Mouse (Mus musculus): Measurements from ENCODE around the gene Kctd3. TPM values are rescaled to one million over a fixed set of nuclear protein-coding genes. Genes with fewer than 3 reads are reported as not detected.
A peak's percentile ranks its signal among the peaks of the same experiment; 100 is the strongest.
"Not testable (repeated sequence)": the region's sequence is repeated elsewhere in the genome, so short reads cannot be mapped to it uniquely, and the experiment has no call there.

Kctd3 gene
- polyA plus RNA-seq, 1 experiment from 2014 or later = 20.1 TPM

- 63% methylated on average over 3 of the region's 3 CpGs for WGBS
- no peak overlapping the region for H3K4me3 ChIP-seq (replicated peaks; ENCODE audit: low read length)
- H3K27me3 ChIP-seq (ENCODE audit: control insufficient read depth, insufficient read depth, low read length) = no peaks in the 10 kb centered on the region
- no peak for ATAC-seq (ENCODE audit: insufficient read depth, low FRiP score)
- H3K4me1 ChIP-seq (ENCODE audit: control insufficient read depth, insufficient read depth, low read length) = no peaks in the 10 kb centered on the region
- no peaks in the 10 kb centered on the region for H3K9me3 ChIP-seq (replicated peaks; ENCODE audit: control insufficient read depth, low read length)
- no peak overlapping the region for H3K4me2 ChIP-seq (ENCODE audit: low read depth, low read length)
- H3K9ac ChIP-seq (ENCODE audit: low read length) = no peak overlapping the region
- H3K27ac ChIP-seq (ENCODE audit: low read length) = no peak overlapping the region
- no peaks in the 10 kb centered on the region for H3K36me3 ChIP-seq (ENCODE audit: control insufficient read depth, insufficient read depth, low read length)
Measured at GRCm38 (mm10) chr1:189046831-189047230, 39.2 kb upstream of the Kctd3 start.

GRCm38 (mm10) chr1:189046301-189046700, 38.7 kb upstream of the Kctd3 start:
- Histone ChIP-seq H3K27ac (ENCODE audit: low read length) (no peak overlapping the region), H3K36me3 (ENCODE audit: control insufficient read depth, insufficient read depth, low read length) (no peaks in the 10 kb centered on the region), H3K27me3 (ENCODE audit: control insufficient read depth, insufficient read depth, low read length) (no peaks in the 10 kb centered on the region), H3K9me3 (replicated peaks; ENCODE audit: control insufficient read depth, low read length) (no peaks in the 10 kb centered on the region), H3K4me1 (ENCODE audit: control insufficient read depth, insufficient read depth, low read length) (no peaks in the 10 kb centered on the region), H3K4me2 (ENCODE audit: low read depth, low read length) (no peak overlapping the region), H3K4me3 (replicated peaks; ENCODE audit: low read length) (no peak overlapping the region), H3K9ac (ENCODE audit: low read length) (no peak overlapping the region)
- WGBS = 78% methylated on average over 3 of the region's 3 CpGs
- ATAC-seq (ENCODE audit: insufficient read depth, low FRiP score) = no peak

- WGBS = 75% methylated on average over 12 of the region's 12 CpGs
- Histone ChIP-seq H3K4me2 (ENCODE audit: low read depth, low read length) (no peak overlapping the region), H3K9ac (ENCODE audit: low read length) (no peak overlapping the region), H3K27me3 (ENCODE audit: control insufficient read depth, insufficient read depth, low read length) (no peaks in the 10 kb centered on the region), H3K4me3 (replicated peaks; ENCODE audit: low read length) (no peak overlapping the region), H3K36me3 (ENCODE audit: control insufficient read depth, insufficient read depth, low read length) (no peaks in the 10 kb centered on the region), H3K4me1 (ENCODE audit: control insufficient read depth, insufficient read depth, low read length) (no peaks in the 10 kb centered on the region), H3K27ac (ENCODE audit: low read length) (no peak overlapping the region), H3K9me3 (replicated peaks; ENCODE audit: control insufficient read depth, low read length) (no peaks in the 10 kb centered on the region)
- ATAC-seq (ENCODE audit: insufficient read depth, low FRiP score) = no peak
Measured at GRCm38 (mm10) chr1:189041261-189041660, 33.6 kb upstream of the Kctd3 start.

- H3K4me3 ChIP-seq (replicated peaks; ENCODE audit: low read length) = no peak overlapping the region
- H3K9me3 ChIP-seq (replicated peaks; ENCODE audit: control insufficient read depth, low read length) = no peaks in the 10 kb centered on the region
- 89% methylated on average over 5 of the region's 5 CpGs for WGBS
- H3K4me2 ChIP-seq (ENCODE audit: low read depth, low read length) = no peak overlapping the region
- H3K27ac ChIP-seq (ENCODE audit: low read length) = no peak overlapping the region
- no peaks in the 10 kb centered on the region for H3K36me3 ChIP-seq (ENCODE audit: control insufficient read depth, insufficient read depth, low read length)
- no peak for ATAC-seq (ENCODE audit: insufficient read depth, low FRiP score)
- no peaks in the 10 kb centered on the region for H3K27me3 ChIP-seq (ENCODE audit: control insufficient read depth, insufficient read depth, low read length)
- no peaks in the 10 kb centered on the region for H3K4me1 ChIP-seq (ENCODE audit: control insufficient read depth, insufficient read depth, low read length)
- H3K9ac ChIP-seq (ENCODE audit: low read length) = no peak overlapping the region
Measured at GRCm38 (mm10) chr1:189039348-189039747, 31.7 kb upstream of the Kctd3 start.

- H3K4me2 ChIP-seq (ENCODE audit: low read depth, low read length); H3K4me1 ChIP-seq (ENCODE audit: control insufficient read depth, insufficient read depth, low read length); H3K27me3 ChIP-seq (ENCODE audit: control insufficient read depth, insufficient read depth, low read length); H3K9me3 ChIP-seq (replicated peaks; ENCODE audit: control insufficient read depth, low read length); ATAC-seq (ENCODE audit: insufficient read depth, low FRiP score); H3K9ac ChIP-seq (ENCODE audit: low read length); H3K4me3 ChIP-seq (replicated peaks; ENCODE audit: low read length); H3K27ac ChIP-seq (ENCODE audit: low read length); H3K36me3 ChIP-seq (ENCODE audit: control insufficient read depth, insufficient read depth, low read length): not testable (repeated sequence)
- WGBS = 86% methylated on average over 2 of the region's 2 CpGs
Measured at GRCm38 (mm10) chr1:189032817-189033216, 25.2 kb upstream of the Kctd3 start.

GRCm38 (mm10) chr1:189030975-189031374, 23.3 kb upstream of the Kctd3 start:
- Histone ChIP-seq H3K9ac (ENCODE audit: low read length) (no peak overlapping the region), H3K9me3 (replicated peaks; ENCODE audit: control insufficient read depth, low read length) (no peaks in the 10 kb centered on the region), H3K4me3 (replicated peaks; ENCODE audit: low read length) (no peak overlapping the region), H3K27me3 (ENCODE audit: control insufficient read depth, insufficient read depth, low read length) (no peaks in the 10 kb centered on the region), H3K36me3 (ENCODE audit: control insufficient read depth, insufficient read depth, low read length) (no peaks in the 10 kb centered on the region), H3K4me2 (ENCODE audit: low read depth, low read length) (no peak overlapping the region), H3K27ac (ENCODE audit: low read length) (no peak overlapping the region), H3K4me1 (ENCODE audit: control insufficient read depth, insufficient read depth, low read length) (no peaks in the 10 kb centered on the region)
- 74% methylated on average over 7 of the region's 7 CpGs for WGBS
- ATAC-seq (ENCODE audit: insufficient read depth, low FRiP score) = no peak

- H3K27me3 ChIP-seq (ENCODE audit: control insufficient read depth, insufficient read depth, low read length) = no peaks in the 10 kb centered on the region
- no peaks in the 10 kb centered on the region for H3K36me3 ChIP-seq (ENCODE audit: control insufficient read depth, insufficient read depth, low read length)
- H3K4me2 ChIP-seq (ENCODE audit: low read depth, low read length) = no peak overlapping the region
- H3K9me3 ChIP-seq (replicated peaks; ENCODE audit: control insufficient read depth, low read length) = no peaks in the 10 kb centered on the region
- no peak overlapping the region for H3K4me3 ChIP-seq (replicated peaks; ENCODE audit: low read length)
- WGBS = 52% methylated on average over 1 of the region's 1 CpGs
- no peak for ATAC-seq (ENCODE audit: insufficient read depth, low FRiP score)
- H3K4me1 ChIP-seq (ENCODE audit: control insufficient read depth, insufficient read depth, low read length) = no peaks in the 10 kb centered on the region
- H3K27ac ChIP-seq (ENCODE audit: low read length) = no peak overlapping the region
- no peak overlapping the region for H3K9ac ChIP-seq (ENCODE audit: low read length)
Measured at GRCm38 (mm10) chr1:189028267-189028666, 20.6 kb upstream of the Kctd3 start.

GRCm38 (mm10) chr1:189026885-189027284, 19.2 kb upstream of the Kctd3 start:
- Histone ChIP-seq H3K9ac (ENCODE audit: low read length) (peak overlapping the region; percentile 1; the same call in 1 of the 2 replicates), H3K4me3 (replicated peaks; ENCODE audit: low read length) (no peak overlapping the region), H3K27ac (ENCODE audit: low read length) (no peak overlapping the region), H3K27me3 (ENCODE audit: control insufficient read depth, insufficient read depth, low read length) (no peaks in the 10 kb centered on the region), H3K9me3 (replicated peaks; ENCODE audit: control insufficient read depth, low read length) (no peaks in the 10 kb centered on the region), H3K4me2 (ENCODE audit: low read depth, low read length) (no peak overlapping the region), H3K36me3 (ENCODE audit: control insufficient read depth, insufficient read depth, low read length) (no peaks in the 10 kb centered on the region), H3K4me1 (ENCODE audit: control insufficient read depth, insufficient read depth, low read length) (no peaks in the 10 kb centered on the region)
- 45% methylated on average over 8 of the region's 8 CpGs for WGBS
- no peak for ATAC-seq (ENCODE audit: insufficient read depth, low FRiP score)

GRCm38 (mm10) chr1:189023701-189024080, 16.1 kb upstream of the Kctd3 start:
- no peak overlapping the region for H3K4me3 ChIP-seq (replicated peaks; ENCODE audit: low read length)
- no peaks in the 10 kb centered on the region for H3K4me1 ChIP-seq (ENCODE audit: control insufficient read depth, insufficient read depth, low read length)
- H3K9ac ChIP-seq (ENCODE audit: low read length) = no peak overlapping the region
- no peaks in the 10 kb centered on the region for H3K27me3 ChIP-seq (ENCODE audit: control insufficient read depth, insufficient read depth, low read length)
- no peak overlapping the region for H3K4me2 ChIP-seq (ENCODE audit: low read depth, low read length)
- H3K36me3 ChIP-seq (ENCODE audit: control insufficient read depth, insufficient read depth, low read length) = no peaks in the 10 kb centered on the region
- 0 out of 2 replicates have a peak, but pooled peaks have one; percentile 44 for ATAC-seq (ENCODE audit: insufficient read depth, low FRiP score)
- no peak overlapping the region; the same call in 1 of the 2 replicates for H3K27ac ChIP-seq (ENCODE audit: low read length)
- no peaks in the 10 kb centered on the region for H3K9me3 ChIP-seq (replicated peaks; ENCODE audit: control insufficient read depth, low read length)
- 55% methylated on average over 1 of the region's 1 CpGs for WGBS

Measured in stomach, embryonic 16.5 days (tissue).